Mouse (Mus musculus) right cerebral cortex, postnatal 14 days (tissue): ENCODE data around the gene C330021F23Rik.

ENCODE experiments used
- DNase-seq: peaks from one replicate; pipeline ENCODE4 v3.0.0; 2022

The C330021F23Rik gene

GRCm38 (mm10) chr8:3587391-3588257, 19.8 kb downstream of the C330021F23Rik start:
- peak; percentile 72 for DNase-seq

GRCm38 (mm10) chr8:3588258-3588633, 20.5 kb downstream of the C330021F23Rik start:
- no peak for DNase-seq

- no peak for DNase-seq
These were observed 25.7 kb downstream of the C330021F23Rik start for GRCm38 (mm10) chr8:3593470-3593869.

- no peak for DNase-seq
These were observed 26.7 kb downstream of the C330021F23Rik start for GRCm38 (mm10) chr8:3594466-3594865.

GRCm38 (mm10) chr8:3598054-3598453, 30.3 kb downstream of the C330021F23Rik start:
- no peak for DNase-seq

- no peak for DNase-seq
These were observed 31.4 kb downstream of the C330021F23Rik start for GRCm38 (mm10) chr8:3599219-3599618.

GRCm38 (mm10) chr8:3600401-3600800, 32.6 kb downstream of the C330021F23Rik start:
- DNase-seq, result no peak

GRCm38 (mm10) chr8:3603439-3603838, 35.6 kb downstream of the C330021F23Rik start:
- no peak for DNase-seq

- no peak for DNase-seq
These were observed 38.8 kb downstream of the C330021F23Rik start for GRCm38 (mm10) chr8:3606593-3606992.

- DNase-seq, result no peak
These were observed 40.0 kb downstream of the C330021F23Rik start for GRCm38 (mm10) chr8:3607822-3608221.

GRCm38 (mm10) chr8:3609046-3609815, 41.4 kb downstream of the C330021F23Rik start:
- no peak for DNase-seq

GRCm38 (mm10) chr8:3609816-3610150, 42.0 kb downstream of the C330021F23Rik start:
- DNase-seq, result no peak

- peak; percentile 98 for DNase-seq
These were observed 53.6 kb downstream of the C330021F23Rik start, which contains the start of the genes Xab2 and Pet100 for GRCm38 (mm10) chr8:3621199-3621970. Gene Xab2, minus strand, starts transcription at chr8:3621316. Gene Pet100, plus strand, starts transcription at chr8:3621548.

- DNase-seq, result no peak
These were observed 54.3 kb downstream of the C330021F23Rik start for GRCm38 (mm10) chr8:3622119-3622518.

GRCm38 (mm10) chr8:3625445-3625844, 57.7 kb downstream of the C330021F23Rik start, which contains the start of gene Pcp2:
Gene Pcp2, minus strand, starts transcription at chr8:3625545.
- DNase-seq, result no peak

GRCm38 (mm10) chr8:3626971-3627370, 59.2 kb downstream of the C330021F23Rik start:
- no peak for DNase-seq

GRCm38 (mm10) chr8:3628014-3628413, 60.2 kb downstream of the C330021F23Rik start:
- no peak for DNase-seq

- DNase-seq, result peak; percentile 66
These were observed 63.1 kb downstream of the C330021F23Rik start, which contains the start of gene Stxbp2 for GRCm38 (mm10) chr8:3630647-3631477. Gene Stxbp2, plus strand, starts transcription at chr8:3630955.

- no peak for DNase-seq
These were observed 63.7 kb downstream of the C330021F23Rik start for GRCm38 (mm10) chr8:3631478-3631875.
